Mouse (Mus musculus) heart, postnatal 4 days (tissue): ENCODE data around the gene 4632433K11Rik. TPM values are rescaled to one million over a fixed set of nuclear protein-coding genes. Genes with fewer than 3 reads are reported as not detected.
"Not testable (repeated sequence)": the region's sequence is repeated elsewhere in the genome, so short reads cannot be mapped to it uniquely, and the experiment has no call there.

Experiments
- DNase-seq: peaks from one replicate; pipeline ENCODE4 v3.0.0; 2021
- total RNA-seq, 2 experiments: library from RNA; stranded (reverse); gene quantifications; 2 replicates each; pipeline ENCODE4 v1.2.3; 2021

Gene 4632433K11Rik
- total RNA-seq, 2 experiments from 2014 or later: 0.57 TPM; not detected in 1

DNA sequence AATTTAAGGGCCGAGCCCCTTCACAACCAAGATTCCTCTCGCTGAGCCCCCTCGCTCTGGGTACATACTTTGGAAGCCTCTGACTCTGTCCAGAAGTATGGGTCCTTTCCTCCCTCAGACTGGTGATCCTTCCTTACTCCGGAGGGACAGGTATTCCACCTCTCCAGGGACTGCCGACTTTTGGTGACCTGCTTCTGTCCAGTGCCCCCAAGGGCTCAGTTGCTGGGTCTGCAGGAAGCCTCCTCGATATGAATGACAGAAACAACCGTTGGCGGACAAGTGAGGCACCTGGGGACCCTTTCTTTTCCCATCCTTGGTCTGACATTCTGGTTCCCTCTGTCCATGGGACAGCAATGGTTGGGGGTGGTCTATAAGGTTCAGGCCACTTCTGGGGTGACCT is 23.5 kb downstream of the 4632433K11Rik start:
- DNase-seq: no peak

DNA sequence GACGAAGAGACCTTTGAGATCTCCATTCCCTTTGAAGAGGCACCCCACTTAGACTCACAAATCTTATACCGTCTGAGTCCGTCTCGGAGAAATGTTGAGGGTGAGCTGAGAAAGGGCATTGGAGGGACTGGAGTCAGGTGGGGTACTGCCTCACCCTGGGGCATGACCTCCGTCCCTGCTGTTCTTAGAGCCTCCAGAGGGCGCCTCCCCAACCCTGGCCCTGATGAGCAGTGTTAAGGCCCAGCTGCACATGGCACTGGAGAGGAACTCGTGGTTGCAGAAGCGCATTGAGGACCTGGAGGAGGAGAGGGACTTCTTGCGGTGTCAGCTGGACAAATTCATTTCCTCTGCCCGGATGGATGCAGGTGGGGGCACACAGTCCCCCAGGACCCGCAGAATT is 23.9 kb downstream of the 4632433K11Rik start:
- no peak for DNase-seq

DNA sequence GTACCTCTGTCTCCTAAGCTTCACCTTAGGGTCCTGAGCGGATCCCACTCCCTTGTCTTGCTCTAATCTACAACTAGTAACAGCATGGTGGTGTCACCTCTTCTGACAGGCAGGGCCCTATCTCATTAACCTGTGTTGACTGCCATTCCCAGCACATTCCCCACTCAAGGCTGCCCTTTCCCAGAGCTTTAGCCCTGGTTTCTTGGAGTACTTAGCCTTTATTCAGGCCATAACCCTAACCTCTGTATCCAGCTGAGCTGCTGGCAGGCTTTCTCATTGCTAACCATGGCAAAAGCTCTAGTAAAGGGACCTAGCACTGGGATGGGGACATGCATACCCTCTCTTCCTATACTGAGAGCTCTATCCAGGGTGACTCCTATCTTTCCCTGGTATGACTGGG is 24.7 kb downstream of the 4632433K11Rik start:
- no peak for DNase-seq

- no peak for DNase-seq
Observed at GRCm38 (mm10) chr7:5059421-5059820, 25.5 kb downstream of the 4632433K11Rik start.

DNA sequence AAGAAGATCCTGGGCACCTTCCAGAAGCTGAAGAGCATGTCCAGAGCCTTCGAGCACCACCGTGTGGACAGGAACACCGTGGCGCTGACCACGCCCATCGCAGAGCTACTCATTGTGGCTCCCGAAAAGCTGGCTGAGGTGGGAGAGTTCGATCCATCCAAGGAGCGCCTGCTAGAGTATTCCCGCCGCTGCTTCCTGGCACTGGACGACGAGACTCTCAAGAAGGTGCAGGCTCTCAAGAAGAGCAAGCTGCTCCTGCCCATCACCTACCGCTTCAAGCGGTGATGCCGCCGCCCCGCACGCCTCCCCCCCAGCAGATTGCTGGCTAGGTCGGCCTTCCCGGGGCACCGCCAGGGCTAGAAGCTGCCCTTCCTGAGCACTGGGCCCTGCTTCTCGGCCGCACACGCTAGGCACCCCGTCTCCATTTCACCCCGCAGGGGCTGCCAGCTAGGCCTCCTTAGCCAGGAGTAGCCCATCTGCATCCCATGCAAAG is 26.4 kb downstream of the 4632433K11Rik start:
- peak; percentile 83 for DNase-seq

DNA sequence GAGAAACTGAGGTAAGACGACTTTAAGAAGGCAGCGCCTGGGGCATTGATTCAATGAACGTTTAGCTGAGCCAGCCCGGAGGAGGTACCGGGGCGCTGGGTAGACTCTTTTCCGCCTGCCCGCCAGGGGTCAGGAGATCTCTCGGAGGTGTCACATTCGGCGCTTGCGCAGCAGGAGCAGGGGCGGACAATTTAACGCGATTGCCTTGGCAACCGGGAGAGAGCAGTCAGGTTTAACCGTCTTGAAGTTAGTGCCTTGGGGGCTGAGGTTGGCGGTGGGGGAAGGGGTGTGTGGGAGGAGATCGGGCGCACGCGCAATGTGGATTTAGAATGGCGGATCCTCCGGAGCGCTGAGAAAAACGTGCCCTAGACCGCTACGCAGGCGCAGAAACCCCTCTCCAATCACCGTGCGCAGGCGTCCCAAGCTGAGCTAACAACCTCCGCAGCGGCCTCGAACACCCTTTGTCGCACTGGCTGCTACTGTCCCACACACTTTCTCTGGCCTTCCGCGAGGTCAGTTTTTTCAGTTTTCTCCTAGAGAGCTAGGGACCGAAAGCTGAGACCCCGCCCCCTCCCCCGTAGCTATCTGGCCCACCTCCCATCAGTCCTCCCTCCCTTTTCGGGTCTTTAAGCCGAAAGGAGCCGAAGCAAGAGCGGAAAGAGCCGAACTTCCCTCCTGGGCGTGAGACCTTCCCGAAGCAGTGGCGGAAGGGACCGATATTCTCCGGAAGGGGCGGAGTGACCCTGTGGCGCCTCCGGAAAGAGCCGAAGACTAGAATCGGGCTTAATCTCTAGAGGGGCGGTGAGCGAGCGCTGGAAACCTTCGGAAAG is 27.2 kb downstream of the 4632433K11Rik start:
- peak; percentile 99 for DNase-seq

DNA sequence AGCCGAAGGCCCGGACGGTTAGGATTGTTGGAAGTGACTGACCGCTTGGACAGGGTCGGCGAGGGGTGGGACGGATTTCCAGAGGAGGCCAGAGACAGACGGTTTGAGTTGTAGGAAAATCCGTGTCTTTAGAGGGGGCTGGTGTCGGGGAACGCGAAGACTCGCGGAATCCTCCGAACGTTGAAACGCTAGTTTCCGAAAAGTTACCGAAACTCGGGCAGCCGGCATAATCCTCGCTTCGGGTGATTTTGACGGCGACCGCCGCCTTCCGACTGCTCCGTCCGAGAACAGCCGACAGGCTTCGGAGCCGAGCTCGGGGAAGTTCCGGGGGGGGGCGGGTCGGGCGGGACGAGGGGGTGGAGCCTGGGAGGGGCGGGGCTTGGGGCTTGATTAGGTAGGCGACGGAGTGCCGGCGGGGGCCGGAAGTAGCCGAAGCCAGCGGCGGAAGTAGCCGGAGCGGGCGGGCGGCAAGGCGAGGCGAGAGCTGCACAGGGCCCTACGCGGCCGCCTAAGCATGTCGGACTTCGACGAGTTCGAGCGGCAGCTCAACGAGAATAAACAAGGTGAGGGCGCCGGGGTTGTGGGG is 27.9 kb downstream of the 4632433K11Rik start, which contains the start of gene U2af2:
Gene U2af2 (plus strand): TSS at position 370 of the 586 bp plus-strand sequence.
- peak; percentile 96 for DNase-seq

DNA sequence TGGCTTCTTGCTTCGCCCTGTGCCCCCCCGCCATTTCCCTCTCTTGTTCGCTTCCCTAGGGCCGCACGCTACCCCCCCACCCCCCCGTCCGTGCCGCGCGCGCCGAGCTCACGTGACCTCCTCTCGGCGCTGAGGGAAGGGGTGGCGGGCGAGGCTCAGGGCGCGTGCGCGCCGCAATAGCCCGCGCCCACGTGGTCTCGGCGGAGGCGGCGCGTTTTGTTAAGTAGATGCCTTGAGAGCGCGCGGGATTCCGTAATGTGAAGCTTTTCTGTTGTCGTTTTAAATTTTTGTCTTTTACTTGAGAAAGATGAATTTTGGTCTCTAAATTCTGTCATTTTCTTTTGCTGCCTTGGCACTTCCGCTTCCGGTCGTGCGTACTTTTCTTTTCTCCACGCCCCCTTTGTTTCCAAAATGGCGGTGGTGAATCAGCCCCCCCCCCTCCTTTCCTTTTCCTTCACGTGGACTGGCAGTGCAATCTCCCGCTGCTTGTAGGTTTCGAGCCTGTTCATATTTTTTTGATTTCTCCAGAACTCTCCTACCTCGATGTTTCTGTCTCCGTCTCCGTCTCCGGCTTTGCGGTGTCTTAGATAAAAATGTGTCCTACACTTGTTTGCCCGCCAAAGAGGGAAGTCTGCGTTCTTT is 28.6 kb downstream of the 4632433K11Rik start:
- peak; percentile 73 for DNase-seq

- DNase-seq: no peak
Observed at GRCm38 (mm10) chr7:5064886-5065285, 31.0 kb downstream of the 4632433K11Rik start.

GRCm38 (mm10) chr7:5073586-5073985 is 39.7 kb downstream of the 4632433K11Rik start:
- no peak for DNase-seq

DNA sequence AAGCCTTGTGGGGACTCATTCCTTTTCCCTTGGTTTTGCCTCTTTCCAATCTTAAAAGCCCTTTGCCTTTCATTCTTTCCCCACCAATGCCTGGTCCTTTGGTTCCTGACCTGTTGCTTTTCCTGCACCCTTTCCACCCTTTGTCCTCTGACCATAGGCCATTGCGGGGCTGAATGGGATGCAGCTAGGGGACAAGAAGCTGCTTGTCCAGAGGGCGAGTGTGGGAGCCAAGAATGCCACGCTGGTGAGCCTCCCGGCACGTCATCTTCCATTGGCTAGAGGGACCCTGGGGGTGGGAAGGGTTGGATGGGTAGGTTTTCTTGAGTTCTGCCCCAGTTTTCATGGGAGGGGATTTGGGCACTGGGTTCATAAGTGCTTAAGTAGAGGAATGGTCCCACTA is 41.1 kb downstream of the 4632433K11Rik start:
- no peak for DNase-seq

GRCm38 (mm10) chr7:5076931-5077330 is 43.0 kb downstream of the 4632433K11Rik start:
- no peak for DNase-seq

DNA sequence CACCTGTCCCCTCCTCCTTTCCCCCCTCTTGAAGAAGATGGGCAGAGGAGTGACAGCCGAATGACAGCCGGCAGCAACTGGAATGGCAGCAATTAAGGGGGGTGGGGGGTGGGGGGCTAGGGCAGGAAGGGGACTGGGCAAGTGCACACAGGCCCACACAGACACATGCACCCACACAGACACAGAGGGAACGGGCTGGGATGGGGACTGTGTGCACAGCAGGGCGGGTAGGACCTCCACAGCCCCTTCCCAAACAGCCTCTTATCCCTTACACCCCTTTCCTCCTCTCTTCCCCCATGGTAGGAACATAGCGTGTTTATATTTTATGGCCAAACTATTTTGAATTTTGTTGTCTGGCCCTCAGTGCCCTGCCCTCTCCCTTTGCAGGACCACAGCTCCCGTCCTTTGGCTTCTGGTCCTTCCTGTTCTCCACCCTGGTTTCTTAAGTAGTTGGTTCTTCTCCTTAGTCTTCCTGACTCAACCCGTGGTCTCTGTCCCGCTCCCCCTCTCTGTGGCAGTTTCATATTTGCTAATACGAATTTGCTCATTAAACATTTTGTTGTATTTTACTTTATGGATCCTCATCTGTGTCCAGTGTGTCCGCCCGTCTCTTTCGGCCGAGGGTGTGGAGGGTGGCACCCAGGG is 45.6 kb downstream of the 4632433K11Rik start:
- not testable (repeated sequence) for DNase-seq

DNA sequence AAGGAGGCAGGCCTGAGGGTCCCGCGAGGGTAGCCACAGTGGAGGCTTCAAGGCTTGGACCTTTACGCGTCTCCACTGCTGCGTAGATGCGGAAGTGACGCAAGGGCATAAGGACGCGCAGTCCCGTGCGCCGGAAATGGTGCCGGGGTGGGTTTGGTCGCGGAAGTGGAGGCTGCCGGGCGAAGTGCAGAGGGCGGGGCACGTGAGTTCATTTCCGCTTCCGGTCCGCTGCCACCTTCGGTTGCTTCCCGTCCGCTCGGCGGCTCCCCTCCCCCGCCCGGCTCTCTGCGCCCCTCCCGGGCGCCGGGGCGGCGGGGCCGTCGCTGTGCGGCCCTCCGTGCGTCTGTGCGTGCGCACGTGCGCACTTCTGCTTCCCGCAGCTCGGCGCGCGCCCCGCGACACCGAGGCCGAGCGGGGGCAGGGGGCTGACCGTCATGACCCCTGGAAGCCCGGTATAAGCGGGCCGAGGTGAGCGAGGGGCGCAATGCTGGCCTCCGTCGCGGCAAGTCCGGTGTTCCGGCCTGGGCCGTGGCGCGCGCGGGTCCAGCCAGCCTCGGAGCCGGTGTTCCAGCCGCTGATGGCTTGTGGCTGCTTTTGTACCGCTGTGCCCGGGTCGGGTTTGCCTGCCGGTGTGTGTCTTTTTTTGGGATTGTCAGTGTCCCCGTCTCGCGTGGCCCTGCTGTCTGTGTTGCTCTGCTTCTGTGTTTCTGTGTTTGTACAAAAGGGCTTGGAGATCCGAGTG is 46.3 kb downstream of the 4632433K11Rik start, which contains the start of gene Epn1:
Gene Epn1 (plus strand): TSS at position 226 of the 742 bp plus-strand sequence.
- peak; percentile 98 for DNase-seq

DNA sequence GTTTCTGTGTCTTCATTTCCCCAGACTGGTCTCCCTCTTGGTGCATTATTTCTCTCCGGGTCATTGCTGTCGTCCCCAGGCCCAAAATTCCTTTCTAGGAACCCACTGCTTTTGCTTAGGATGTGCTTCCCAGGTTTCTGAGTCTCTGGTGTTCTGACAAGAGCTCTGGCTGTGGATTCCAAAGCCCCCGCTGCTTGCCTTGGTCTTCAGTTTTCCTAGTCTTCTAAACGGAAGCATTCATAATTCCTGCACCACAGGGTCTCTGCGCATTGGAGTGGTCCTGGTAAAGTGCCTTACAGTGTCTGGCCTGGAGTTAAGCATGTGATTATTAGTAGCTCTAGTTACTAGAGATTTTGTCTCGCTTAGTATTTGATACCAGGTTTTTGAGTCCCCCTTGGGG is 46.9 kb downstream of the 4632433K11Rik start:
- DNase-seq: no peak

DNA sequence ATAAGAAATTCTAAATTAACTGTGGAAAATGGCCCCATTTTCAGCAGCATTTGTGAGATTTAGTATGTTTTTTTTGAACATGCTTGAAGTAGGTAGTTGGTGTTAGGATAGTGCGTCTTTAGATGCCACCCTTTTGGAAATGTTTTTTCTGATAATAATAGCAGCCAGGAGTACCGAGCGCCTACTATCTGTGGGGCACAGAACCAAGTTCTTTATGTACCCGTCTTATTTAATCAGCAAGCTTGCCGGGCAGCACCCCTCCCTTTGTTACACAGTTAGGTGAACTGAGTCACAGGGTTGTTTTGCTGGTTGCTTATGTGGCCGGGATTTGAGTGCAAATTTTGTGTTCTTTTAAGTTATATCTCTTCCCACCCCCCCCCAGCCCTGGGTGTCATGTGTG is 47.3 kb downstream of the 4632433K11Rik start:
- DNase-seq: no peak

GRCm38 (mm10) chr7:5081939-5082338 is 48.0 kb downstream of the 4632433K11Rik start:
- DNase-seq: no peak

DNA sequence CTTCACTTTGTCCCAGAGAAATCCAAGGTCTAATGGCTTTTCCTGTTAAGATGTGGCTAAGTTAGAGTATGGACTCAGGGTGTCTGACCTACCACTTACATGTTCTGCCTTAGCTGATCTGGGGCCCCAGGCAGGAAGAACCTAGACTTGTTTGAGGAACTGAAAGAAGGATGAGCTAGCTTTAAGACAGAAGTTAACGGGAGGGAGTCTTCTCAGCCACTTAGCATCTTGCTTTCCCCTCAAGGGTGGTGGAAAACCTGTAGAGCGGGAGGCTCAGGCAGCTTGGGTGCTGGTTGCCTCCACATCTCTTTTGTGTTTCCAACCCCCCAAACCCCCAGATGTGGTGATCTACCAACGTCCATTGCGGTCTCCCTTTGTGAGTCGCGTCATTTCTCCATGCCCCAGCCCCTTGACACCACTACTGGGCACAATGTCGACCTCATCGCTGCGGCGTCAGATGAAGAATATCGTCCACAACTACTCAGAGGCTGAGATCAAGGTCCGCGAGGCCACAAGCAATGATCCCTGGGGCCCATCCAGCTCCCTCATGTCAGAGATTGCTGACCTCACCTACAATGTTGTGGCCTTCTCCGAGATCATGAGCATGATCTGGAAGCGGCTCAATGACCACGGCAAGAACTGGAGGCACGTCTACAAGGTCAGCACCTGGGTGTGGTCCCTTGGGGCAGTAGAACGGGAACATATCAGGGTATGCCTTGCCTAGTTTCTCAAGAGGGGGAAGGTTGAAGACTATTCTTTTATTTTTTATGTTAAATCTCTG is 49.6 kb downstream of the 4632433K11Rik start:
- DNase-seq: no peak
